Mouse (Mus musculus) B cell, adult (primary cell): ENCODE measurements around the gene Pthlh. TPM values are rescaled to one million over a fixed set of nuclear protein-coding genes. Genes with fewer than 3 reads are reported as not detected.

Source experiments
- total RNA-seq: library from RNA; stranded (reverse); gene quantifications from 4 replicates; pipeline ENCODE4 v1.2.4, GENCODE M21; 2023; ENCODE audit not compliant: inconsistent age

Gene Pthlh
- total RNA-seq = not detected in 4 replicates

GRCm38 (mm10) chr6:147263587-147264565, at the start of gene Pthlh:
Gene Pthlh (minus strand): TSS chr6:147264183.

Other genes starting within 250 kb of the Pthlh start
- 0.30 to 1.1 TPM (median 0.64 TPM) in 3 of 4 replicates, not detected in the other for gene Rep15, start 231.6 kb downstream of the Pthlh start, total RNA-seq
- 37.5 to 53.8 TPM (median 42.0 TPM) in 4 replicates for gene Mrps35, start 221.4 kb downstream of the Pthlh start, total RNA-seq
- not detected in 4 replicates for gene Mansc4, start 177.2 kb downstream of the Pthlh start, total RNA-seq
- gene Klhl42, start 172.8 kb downstream of the Pthlh start, total RNA-seq = 8.4 to 10.8 TPM (median 8.5 TPM) in 4 replicates
- 9.1 to 13.7 TPM (median 10.7 TPM) in 4 replicates for gene Ccdc91, start 211.6 kb upstream of the Pthlh start, total RNA-seq